Mouse (Mus musculus) right cerebral cortex, adult 2 months (tissue): ENCODE results near the gene Rnf19b.

Source experiments
- DNase-seq, 2 experiments: peaks; one replicate each; pipeline ENCODE4 v3.0.0; 2021 to 2022; ENCODE audit warnings: low spot score in 2 of 2

The Rnf19b gene

DNA sequence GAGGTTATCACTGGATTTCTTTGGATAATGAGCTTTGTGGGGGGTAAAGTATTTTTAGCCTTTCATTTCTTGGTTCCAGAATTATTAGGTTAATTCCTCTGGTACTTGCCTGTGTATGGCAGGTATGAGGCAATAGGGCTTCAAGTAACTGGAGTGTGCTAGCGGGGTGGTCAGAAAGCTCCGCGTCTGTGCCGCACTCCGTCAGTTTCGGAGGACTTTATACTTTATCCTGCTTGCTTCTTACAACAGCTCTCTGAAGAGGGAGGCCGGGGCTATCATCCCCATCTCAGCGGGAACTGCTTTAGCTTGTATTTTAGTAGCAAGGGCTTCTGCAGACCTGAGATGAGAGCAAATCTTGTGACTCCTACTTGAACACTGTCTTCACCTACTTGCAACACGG lies 21.1 kb downstream of the Rnf19b start:
- no peak for DNase-seq

DNA sequence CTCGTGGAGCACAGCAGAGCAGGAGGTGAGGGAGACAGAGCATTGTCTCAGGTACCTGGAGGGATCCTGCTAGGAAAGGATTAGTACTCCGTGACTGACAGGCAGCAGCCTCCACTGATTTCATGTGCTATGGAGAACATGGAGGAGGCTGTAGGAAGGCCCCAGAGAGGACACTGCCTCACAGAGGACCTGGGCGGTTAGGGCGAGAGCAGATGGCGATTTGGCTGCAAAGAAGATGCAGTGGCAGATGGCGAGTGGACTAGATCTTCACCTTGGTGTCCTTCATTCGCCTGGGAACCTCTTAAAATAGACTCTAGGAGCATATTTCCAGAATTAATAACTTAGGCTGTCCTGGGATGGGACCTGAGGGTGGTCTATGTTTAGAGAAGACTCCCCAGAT lies 23.0 kb downstream of the Rnf19b start:
- DNase-seq = no peak

- DNase-seq = peak; percentile 32 to 43
These were observed 23.4 kb downstream of the Rnf19b start for GRCm38 (mm10) chr4:129081512-129081911.

GRCm38 (mm10) chr4:129081939-129082338 lies 23.9 kb downstream of the Rnf19b start:
- DNase-seq = no peak

- peak; percentile 72 to 76 for DNase-seq
These were observed 24.5 kb downstream of the Rnf19b start for GRCm38 (mm10) chr4:129082379-129083115.

GRCm38 (mm10) chr4:129084896-129085295 lies 26.8 kb downstream of the Rnf19b start:
- no peak for DNase-seq

DNA sequence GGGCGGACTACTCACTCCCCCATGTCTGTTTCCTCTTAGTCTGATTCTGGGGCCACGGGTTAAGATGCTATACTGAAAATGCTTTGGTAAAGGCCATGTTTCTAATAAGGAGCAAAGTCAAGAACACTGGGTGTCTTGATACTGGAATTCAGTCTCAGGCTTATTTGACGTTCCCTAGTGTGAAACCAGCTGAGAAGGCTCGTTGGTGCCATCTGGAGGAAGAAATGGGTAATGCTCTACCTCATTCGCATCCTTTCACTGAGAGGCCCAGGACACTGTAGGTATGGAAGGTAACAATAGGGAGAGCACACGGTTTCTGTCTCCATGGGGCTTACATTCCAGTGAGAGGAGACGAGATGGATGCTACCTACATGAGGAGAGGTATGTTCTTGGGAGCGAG lies 28.0 kb downstream of the Rnf19b start:
- peak; percentile 84 to 87 for DNase-seq

DNA sequence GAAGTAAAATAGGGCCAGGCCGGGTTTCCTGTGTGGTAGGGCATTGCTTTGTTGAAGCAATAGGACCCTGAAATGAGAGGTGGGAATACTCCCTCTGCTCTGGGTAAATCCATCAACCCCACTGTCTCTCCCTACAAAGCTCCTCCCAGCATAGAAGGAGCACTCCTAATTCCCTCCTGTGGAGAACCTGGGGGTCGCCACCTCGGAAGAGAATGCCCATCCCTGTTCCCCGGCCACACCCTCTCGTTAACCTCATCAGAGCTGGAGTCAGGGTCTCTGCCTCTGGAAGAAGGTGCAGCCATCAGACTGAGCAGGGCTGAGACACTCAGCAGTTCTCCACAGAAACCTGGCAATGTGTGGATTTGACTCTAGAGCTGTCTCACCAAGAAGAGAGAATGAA lies 29.8 kb downstream of the Rnf19b start:
- no peak for DNase-seq

DNA sequence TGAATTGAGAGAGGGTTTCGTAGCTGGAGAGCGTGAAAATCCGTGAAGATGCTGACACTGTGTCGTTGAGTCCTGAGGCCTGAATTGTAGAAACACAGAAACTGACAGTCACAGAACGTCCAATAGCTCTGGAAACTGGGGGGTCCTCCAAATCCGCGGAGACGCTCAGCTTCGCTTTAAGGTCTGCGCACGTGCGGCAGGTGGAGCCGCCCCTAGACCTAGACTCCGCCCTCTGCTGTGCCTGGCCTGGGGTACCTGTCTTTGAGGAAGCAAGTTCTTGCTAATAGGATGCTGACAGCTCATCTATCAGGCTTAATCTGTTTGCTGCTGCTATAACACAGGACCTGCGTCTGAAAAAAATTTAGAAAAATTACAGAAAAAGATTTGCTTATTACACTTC lies 37.2 kb downstream of the Rnf19b start:
- DNase-seq = no peak

GRCm38 (mm10) chr4:129097006-129097405 lies 38.9 kb downstream of the Rnf19b start:
- DNase-seq = no peak

DNA sequence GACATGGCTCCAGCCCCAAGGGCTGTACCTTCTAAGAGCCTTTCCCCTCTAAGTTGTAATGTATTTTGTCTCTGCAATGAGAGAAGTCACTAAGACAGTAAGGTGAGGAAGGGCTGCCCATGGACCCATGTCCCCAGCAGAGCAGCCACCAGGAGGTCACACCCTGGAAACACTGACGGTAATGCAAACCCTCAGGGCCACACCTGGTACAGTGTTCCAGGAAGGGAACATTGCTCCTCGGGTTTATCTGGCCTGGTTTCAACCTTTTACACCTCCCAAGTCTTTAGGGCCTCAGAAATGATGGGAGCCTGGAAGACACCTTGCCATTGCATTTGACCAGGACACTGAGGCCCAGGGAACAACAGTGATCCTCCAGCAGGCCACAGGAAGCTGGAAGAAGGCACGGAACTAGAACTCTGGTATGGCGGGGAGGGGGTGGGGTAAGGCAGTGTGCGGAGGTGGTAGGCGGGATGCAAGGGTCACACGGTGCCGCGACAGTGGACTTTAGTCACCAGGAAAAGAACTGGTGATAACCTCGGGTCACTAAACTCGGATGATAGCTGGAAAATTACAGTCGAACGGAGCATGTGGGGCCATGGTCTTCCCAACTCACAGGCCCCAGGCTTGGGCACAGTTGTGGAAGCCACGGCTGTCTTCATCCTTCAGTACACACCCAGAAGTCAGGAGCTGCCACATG lies 44.2 kb downstream of the Rnf19b start:
- no peak for DNase-seq

DNA sequence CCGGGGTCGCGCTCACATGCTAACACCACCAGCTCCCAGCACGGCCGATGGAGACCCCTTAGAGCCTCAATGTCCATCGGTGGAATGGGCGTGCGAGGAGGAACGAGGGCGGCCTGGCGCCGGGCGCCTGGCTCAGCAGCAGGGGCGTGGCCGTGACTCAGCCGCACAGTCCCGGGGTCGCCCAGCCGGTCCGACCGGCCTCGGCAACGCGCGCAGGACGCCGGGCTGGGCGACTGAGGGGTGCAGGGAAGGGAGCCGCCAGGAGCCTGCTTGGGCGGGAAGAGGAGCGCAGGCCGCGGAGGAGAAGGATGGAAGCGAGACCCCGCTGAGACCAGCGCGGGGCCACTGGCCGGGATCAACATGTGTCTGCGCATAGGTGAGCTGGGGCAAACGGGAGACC lies 47.3 kb downstream of the Rnf19b start, which contains the start of gene Tmem54:
Tmem54 (plus strand) TSS at position 193 of the 400 bp plus-strand sequence.
- no peak for DNase-seq

- no peak for DNase-seq
These were observed 48.0 kb downstream of the Rnf19b start for GRCm38 (mm10) chr4:129106073-129106472.

GRCm38 (mm10) chr4:129107348-129107899 lies 49.4 kb downstream of the Rnf19b start:
- DNase-seq = no peak

- DNase-seq = no peak
These were observed 50.6 kb downstream of the Rnf19b start for GRCm38 (mm10) chr4:129108624-129109023.

DNA sequence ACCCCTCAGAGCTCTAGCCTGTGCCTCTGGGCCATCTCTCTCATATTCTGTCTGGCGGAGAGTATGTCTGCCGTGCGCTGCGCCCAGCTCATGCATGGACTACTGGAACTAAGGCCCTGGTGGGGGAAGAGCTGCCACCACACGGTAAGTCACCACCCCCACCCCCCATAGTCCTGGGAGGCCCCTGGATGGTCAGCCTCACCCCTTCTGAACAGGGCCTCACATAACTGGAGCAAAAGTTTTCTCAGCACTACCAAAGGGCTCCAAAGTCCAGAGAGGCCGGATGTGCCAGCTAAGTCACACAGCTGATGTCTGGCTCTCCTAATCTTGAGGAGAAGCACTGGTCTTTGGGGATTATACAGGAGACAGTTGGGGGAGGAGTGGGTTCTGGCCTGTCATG lies 52.7 kb downstream of the Rnf19b start:
- DNase-seq = no peak

DNA sequence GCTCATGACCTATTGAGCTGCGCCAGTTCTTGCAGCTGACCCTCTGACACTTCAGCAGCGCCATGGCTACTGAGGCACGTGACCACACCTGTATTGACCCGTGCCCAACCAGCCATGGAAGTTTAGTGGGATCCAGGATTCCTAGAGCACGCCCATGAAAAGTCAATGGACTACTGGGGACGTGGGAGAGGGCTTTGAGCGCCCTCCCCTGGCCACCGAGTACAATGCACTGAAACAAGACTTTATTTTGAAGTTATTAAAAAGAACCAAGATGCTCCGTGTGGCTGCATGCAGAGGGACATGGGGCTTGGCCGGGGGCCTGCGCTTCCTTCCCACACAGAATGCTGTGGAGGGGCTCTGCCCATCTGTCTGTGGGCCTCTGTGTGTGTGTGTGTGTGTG lies 53.3 kb downstream of the Rnf19b start:
- no peak for DNase-seq

- no peak for DNase-seq
These were observed 54.2 kb downstream of the Rnf19b start for GRCm38 (mm10) chr4:129112231-129112630.

DNA sequence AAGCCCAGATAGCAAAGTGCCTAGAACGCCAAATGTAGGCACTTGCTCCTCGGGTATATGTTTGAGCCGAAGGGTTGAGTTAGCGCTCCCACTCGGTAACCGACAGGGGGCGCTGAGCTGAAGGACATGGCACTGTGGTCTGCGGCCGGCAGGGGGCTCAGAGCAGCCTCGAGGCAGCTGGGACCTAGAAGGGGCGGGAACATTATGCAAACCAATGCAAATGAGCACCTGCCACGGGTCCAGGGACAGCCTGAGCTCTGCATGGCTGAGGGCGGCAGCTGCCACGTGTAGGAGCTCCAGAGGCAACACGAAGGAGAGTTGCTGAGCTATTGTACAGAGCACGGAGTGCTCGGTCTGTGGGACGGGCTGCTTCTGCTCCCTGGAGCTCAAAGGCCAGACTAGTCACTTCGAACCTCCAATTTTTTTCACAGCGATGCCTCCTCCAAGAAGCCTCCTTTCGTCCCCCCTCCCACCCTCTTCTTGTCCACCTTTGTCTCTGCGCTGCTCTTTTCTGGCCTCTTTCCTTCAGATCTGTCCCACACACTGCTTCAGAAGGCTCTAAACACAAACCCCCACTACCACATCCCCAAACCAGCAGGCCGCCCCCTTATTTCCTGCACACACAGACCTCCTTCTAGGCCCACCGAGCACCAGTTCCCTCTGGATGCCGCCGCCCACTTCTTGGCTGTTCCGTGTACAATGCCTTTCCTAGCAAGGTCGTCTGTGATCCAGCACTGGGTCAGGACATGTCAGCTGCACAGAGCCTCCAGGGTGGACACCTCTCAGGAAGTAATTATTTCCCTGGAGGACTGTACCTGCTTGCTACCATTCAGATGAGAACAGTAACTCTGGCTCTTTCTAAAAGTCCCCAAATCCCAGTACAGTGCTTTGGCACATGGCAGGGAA lies 55.3 kb downstream of the Rnf19b start:
- DNase-seq = peak; percentile 83 to 87

GRCm38 (mm10) chr4:129116703-129117102 lies 58.6 kb downstream of the Rnf19b start:
- no peak for DNase-seq

DNA sequence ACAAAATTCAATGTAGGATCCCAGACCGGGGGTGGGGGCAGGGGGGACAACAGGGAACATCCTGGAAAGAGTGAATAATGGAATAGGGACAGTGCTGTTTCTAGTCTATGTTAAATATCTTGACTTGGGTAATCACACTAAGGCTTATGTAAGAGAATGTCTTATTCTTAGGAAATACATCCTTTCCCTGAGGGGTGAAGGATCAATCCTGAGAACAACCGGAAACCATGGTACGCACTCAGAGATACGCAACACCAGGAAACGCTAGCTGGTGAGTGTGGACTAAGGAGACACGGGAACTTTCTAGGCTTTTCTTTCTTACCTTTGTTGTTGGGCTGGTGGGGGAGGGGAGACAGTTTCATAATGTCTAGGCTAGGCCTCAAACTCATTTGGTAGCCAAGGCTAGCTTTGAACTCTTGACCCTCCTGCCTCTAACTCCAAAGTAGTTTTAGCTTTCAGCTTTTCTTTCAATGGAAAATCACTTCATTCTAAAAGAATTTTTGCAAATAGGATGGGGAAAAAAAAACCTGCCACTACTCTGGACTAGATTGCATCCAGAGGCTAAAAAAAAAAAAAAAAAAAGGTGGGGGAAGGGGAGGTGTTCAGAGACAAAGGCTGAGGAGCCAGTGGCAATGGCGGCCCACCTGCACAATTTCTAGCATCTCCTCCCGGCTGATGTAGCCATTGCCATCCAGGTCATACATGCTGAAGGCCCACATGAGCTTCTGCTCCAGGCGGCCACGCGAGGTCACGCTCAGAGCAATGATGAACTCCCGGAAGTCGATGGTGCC lies 59.8 kb downstream of the Rnf19b start:
- no peak for DNase-seq
